Mouse (Mus musculus): ENCODE measurements around the gene Olfr1042. TPM values are rescaled to one million over a fixed set of nuclear protein-coding genes. Genes with fewer than 3 reads are reported as not detected.

Gene Olfr1042
- polyA plus RNA-seq, 1 experiment from 2014 or later: not detected

DNA sequence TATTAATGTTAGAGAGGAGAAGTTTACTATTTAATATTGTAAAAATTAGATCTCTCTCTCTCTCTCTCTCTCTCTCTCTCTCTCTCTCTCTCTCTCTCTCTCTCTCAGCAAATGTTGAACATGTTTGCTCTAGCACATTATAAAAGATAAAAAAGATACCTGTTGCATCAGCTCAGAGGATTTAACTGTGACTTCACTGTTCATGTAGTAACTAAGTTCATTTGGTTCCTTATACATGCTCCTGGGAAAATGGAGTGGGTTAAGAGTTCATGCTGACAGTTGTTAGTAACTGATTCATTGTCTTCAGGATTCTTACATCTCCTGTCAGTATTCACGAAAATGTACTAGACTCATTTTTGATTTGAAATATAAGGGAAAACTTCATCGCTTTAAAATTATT, 5.8 kb upstream of the Olfr1042 start, which contains the start of gene Olfr1043:
Gene Olfr1043 (minus strand): TSS at position 101 of the 400 bp plus-strand sequence.
- ATAC-seq (no peak), DNase-seq (ENCODE audit: low spot score) (no peak)
- Histone ChIP-seq H3K27ac (ENCODE audit: low read length) (no peak within 1 kb of the TSS), H3K36me3 (ENCODE audit: insufficient read depth, low read length) (no peaks in the 10 kb centered on the region), H3K9ac (replicated peaks; ENCODE audit: low read depth) (no peak within 1 kb of the TSS), H3K9me3 (ENCODE audit: low read length) (no peaks in the 10 kb centered on the region), H3K27me3 (replicated peaks; ENCODE audit: insufficient read depth, low read length) (no peaks in the 10 kb centered on the region), H3K4me3 (ENCODE audit: low read depth, low read length) (no peak within 1 kb of the TSS), H3K4me2 (replicated peaks; ENCODE audit: low read depth, low read length) (no peak within 1 kb of the TSS), H3K4me1 (ENCODE audit: insufficient read depth, low read depth, low read length) (no peaks in the 10 kb centered on the region)
- TF ChIP-seq CTCF (IDR thresholded peaks at IDR 0.05) (no peak), EP300 (IDR thresholded peaks at IDR 0.05) (no peak)
- WGBS: 78% methylated on average over 2 of the region's 2 CpGs

DNA sequence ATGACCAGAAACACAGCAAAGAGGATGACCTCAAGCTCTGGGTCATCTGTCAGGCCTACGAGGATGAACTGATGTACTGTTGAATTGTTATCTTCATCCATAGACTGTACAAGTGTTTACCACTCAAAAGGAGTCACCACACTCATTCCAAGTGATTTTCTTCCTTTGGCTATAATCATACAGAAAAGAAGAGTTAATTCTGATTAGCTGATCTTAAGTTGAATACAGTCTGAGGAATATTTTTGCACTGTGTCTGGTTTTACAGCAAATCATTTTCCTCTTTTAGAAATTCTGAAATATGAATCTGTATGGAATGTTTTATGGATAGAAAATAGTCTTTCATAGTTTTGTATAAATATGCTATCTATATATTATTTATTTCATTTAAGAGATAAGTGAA, 15.0 kb downstream of the Olfr1042 start, which contains the start of gene Olfr1040:
Gene Olfr1040 (minus strand): TSS at position 101 of the 400 bp plus-strand sequence.
- no peak within 1 kb of the TSS for H3K9ac ChIP-seq (replicated peaks; ENCODE audit: low read depth)
- no peaks in the 10 kb centered on the region for H3K36me3 ChIP-seq (ENCODE audit: insufficient read depth, low read length)
- DNase-seq (ENCODE audit: low spot score) (no peak), ATAC-seq (no peak)
- WGBS: 55% methylated on average over 1 of the region's 1 CpGs
- no peaks in the 10 kb centered on the region for H3K27me3 ChIP-seq (replicated peaks; ENCODE audit: insufficient read depth, low read length)
- no peak within 1 kb of the TSS for H3K27ac ChIP-seq (ENCODE audit: low read length)
- TF ChIP-seq CTCF (IDR thresholded peaks at IDR 0.05) (no peak), EP300 (IDR thresholded peaks at IDR 0.05) (no peak)
- H3K9me3 ChIP-seq (ENCODE audit: low read length): no peaks in the 10 kb centered on the region
- no peak within 1 kb of the TSS for H3K4me3 ChIP-seq (ENCODE audit: low read depth, low read length)
- H3K4me1 ChIP-seq (ENCODE audit: insufficient read depth, low read depth, low read length): no peaks in the 10 kb centered on the region
- no peak within 1 kb of the TSS for H3K4me2 ChIP-seq (replicated peaks; ENCODE audit: low read depth, low read length)

DNA sequence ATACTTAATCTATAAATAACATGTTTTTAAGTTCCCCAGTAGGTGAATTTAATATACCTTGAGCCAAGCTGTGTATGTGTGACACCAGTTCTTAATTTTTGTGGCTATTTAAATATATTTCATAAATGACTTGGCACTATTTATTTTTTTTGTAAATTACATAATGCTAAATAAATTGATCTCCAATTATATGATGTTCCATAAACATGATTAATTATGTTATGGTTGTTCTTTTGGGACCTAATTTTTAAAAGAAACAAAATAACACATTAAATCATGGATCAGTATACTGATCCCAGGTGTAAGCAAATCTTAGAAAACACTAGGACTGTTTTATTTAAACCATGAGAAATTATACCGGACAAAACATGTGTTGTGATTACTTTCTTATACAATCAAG, 25.8 kb downstream of the Olfr1042 start, which contains the start of gene Olfr1039:
Gene Olfr1039 (minus strand): TSS at position 101 of the 400 bp plus-strand sequence.
- no peak for TF ChIP-seq EP300 (IDR thresholded peaks at IDR 0.05)
- TF ChIP-seq CTCF (IDR thresholded peaks at IDR 0.05): no peak
- Histone ChIP-seq H3K36me3 (ENCODE audit: insufficient read depth, low read length) (no peaks in the 10 kb centered on the region), H3K9ac (replicated peaks; ENCODE audit: low read depth) (no peak within 1 kb of the TSS), H3K27ac (ENCODE audit: low read length) (no peak within 1 kb of the TSS), H3K4me1 (ENCODE audit: insufficient read depth, low read depth, low read length) (no peaks in the 10 kb centered on the region), H3K4me2 (replicated peaks; ENCODE audit: low read depth, low read length) (no peak within 1 kb of the TSS), H3K4me3 (ENCODE audit: low read depth, low read length) (no peak within 1 kb of the TSS), H3K9me3 (ENCODE audit: low read length) (no peaks in the 10 kb centered on the region), H3K27me3 (replicated peaks; ENCODE audit: insufficient read depth, low read length) (no peaks in the 10 kb centered on the region)
- DNase-seq (ENCODE audit: low spot score): no peak
- ATAC-seq: no peak
- 83% methylated on average over 1 of the region's 1 CpGs for WGBS

Other genes with a start within 250 kb of the Olfr1042 start
- gene Olfr1025-ps1, start 246.6 kb downstream of the Olfr1042 start, polyA plus RNA-seq (2015; fragmentation: Nextera tagmentation; extraction: Ambion mirVana): not detected in 2 replicates
- not detected in 2 replicates for gene Olfr1026, start 240.3 kb downstream of the Olfr1042 start, polyA plus RNA-seq (2015; fragmentation: Nextera tagmentation; extraction: Ambion mirVana)
- gene Olfr1028, start 211.4 kb downstream of the Olfr1042 start, polyA plus RNA-seq (2015; fragmentation: Nextera tagmentation; extraction: Ambion mirVana): not detected in 2 replicates
- not detected in 2 replicates for gene Olfr1029, start 187.9 kb downstream of the Olfr1042 start, polyA plus RNA-seq (2015; fragmentation: Nextera tagmentation; extraction: Ambion mirVana)
- gene Olfr1030, start 182.6 kb downstream of the Olfr1042 start, polyA plus RNA-seq (2015; fragmentation: Nextera tagmentation; extraction: Ambion mirVana): not detected in 2 replicates
- gene Olfr1031, start 171.5 kb downstream of the Olfr1042 start, polyA plus RNA-seq (2015; fragmentation: Nextera tagmentation; extraction: Ambion mirVana): not detected in 2 replicates
- not detected in 2 replicates for gene Olfr1032, start 156.3 kb downstream of the Olfr1042 start, polyA plus RNA-seq (2015; fragmentation: Nextera tagmentation; extraction: Ambion mirVana)
- gene Olfr1033, start 141.2 kb downstream of the Olfr1042 start, polyA plus RNA-seq (2015; fragmentation: Nextera tagmentation; extraction: Ambion mirVana): 3.4 and 8.8 TPM in 2 replicates
- gene Olfr1034, start 116.0 kb downstream of the Olfr1042 start, polyA plus RNA-seq (2015; fragmentation: Nextera tagmentation; extraction: Ambion mirVana): 0.06 TPM in 1 of 2 replicates, not detected in the other
- not detected in 2 replicates for gene Olfr1036, start 87.8 kb downstream of the Olfr1042 start, polyA plus RNA-seq (2015; fragmentation: Nextera tagmentation; extraction: Ambion mirVana)
- not detected in 2 replicates for gene Olfr1037, start 74.5 kb downstream of the Olfr1042 start, polyA plus RNA-seq (2015; fragmentation: Nextera tagmentation; extraction: Ambion mirVana)
- not detected in 2 replicates for gene Olfr1039, start 25.9 kb downstream of the Olfr1042 start, polyA plus RNA-seq (2015; fragmentation: Nextera tagmentation; extraction: Ambion mirVana)
- not detected in 2 replicates for gene Olfr1040, start 15.1 kb downstream of the Olfr1042 start, polyA plus RNA-seq (2015; fragmentation: Nextera tagmentation; extraction: Ambion mirVana)
- gene Olfr1043, start 5.7 kb upstream of the Olfr1042 start, polyA plus RNA-seq (2015; fragmentation: Nextera tagmentation; extraction: Ambion mirVana): not detected in 2 replicates
- not detected in 2 replicates for gene Olfr1044, start 16.0 kb upstream of the Olfr1042 start, polyA plus RNA-seq (2015; fragmentation: Nextera tagmentation; extraction: Ambion mirVana)
- gene Olfr52, start 23.8 kb upstream of the Olfr1042 start, polyA plus RNA-seq (2015; fragmentation: Nextera tagmentation; extraction: Ambion mirVana): not detected in 2 replicates
- not detected in 2 replicates for gene Olfr1045, start 41.2 kb upstream of the Olfr1042 start, polyA plus RNA-seq (2015; fragmentation: Nextera tagmentation; extraction: Ambion mirVana)
- gene Olfr1046, start 57.5 kb upstream of the Olfr1042 start, polyA plus RNA-seq (2015; fragmentation: Nextera tagmentation; extraction: Ambion mirVana): not detected in 2 replicates
- not detected in 2 replicates for gene Olfr1047, start 69.6 kb upstream of the Olfr1042 start, polyA plus RNA-seq (2015; fragmentation: Nextera tagmentation; extraction: Ambion mirVana)
- gene Olfr1048, start 78.5 kb upstream of the Olfr1042 start, polyA plus RNA-seq (2015; fragmentation: Nextera tagmentation; extraction: Ambion mirVana): not detected in 2 replicates
- not detected in 2 replicates for gene Olfr1049, start 96.5 kb upstream of the Olfr1042 start, polyA plus RNA-seq (2015; fragmentation: Nextera tagmentation; extraction: Ambion mirVana)
- not detected in 2 replicates for gene Olfr1051, start 117.2 kb upstream of the Olfr1042 start, polyA plus RNA-seq (2015; fragmentation: Nextera tagmentation; extraction: Ambion mirVana)
- not detected in 2 replicates for gene Olfr1052, start 130.6 kb upstream of the Olfr1042 start, polyA plus RNA-seq (2015; fragmentation: Nextera tagmentation; extraction: Ambion mirVana)
- not detected in 2 replicates for gene Olfr1053, start 153.4 kb upstream of the Olfr1042 start, polyA plus RNA-seq (2015; fragmentation: Nextera tagmentation; extraction: Ambion mirVana)
- gene Olfr1054, start 173.6 kb upstream of the Olfr1042 start, polyA plus RNA-seq (2015; fragmentation: Nextera tagmentation; extraction: Ambion mirVana): not detected in 2 replicates
- gene Olfr1055, start 188.4 kb upstream of the Olfr1042 start, polyA plus RNA-seq (2015; fragmentation: Nextera tagmentation; extraction: Ambion mirVana): not detected in 2 replicates
- gene Olfr1056, start 200.6 kb upstream of the Olfr1042 start, polyA plus RNA-seq (2015; fragmentation: Nextera tagmentation; extraction: Ambion mirVana): not detected in 2 replicates
- not detected in 2 replicates for gene Olfr1057, start 216.6 kb upstream of the Olfr1042 start, polyA plus RNA-seq (2015; fragmentation: Nextera tagmentation; extraction: Ambion mirVana)
- gene Olfr1058, start 226.7 kb upstream of the Olfr1042 start, polyA plus RNA-seq (2015; fragmentation: Nextera tagmentation; extraction: Ambion mirVana): not detected in 2 replicates